Mouse (Mus musculus) activated CD4-positive, CD25-positive, alpha-beta regulatory T cell, adult 4 months (primary cell): Measurements from ENCODE around the gene Fam111a. TPM values are rescaled to one million over a fixed set of nuclear protein-coding genes. Genes with fewer than 3 reads are reported as not detected.

Source experiments
- ATAC-seq: one replicate; pipeline ENCODE4 v1.8.0; 2017
- polyA plus RNA-seq, 2 experiments: library from polyadenylated mRNA; unstranded; fragments of 100-300 nt; shearing (Covaris generic); gene quantifications; one replicate each; pipeline ENCODE4 v1.2.1; 2017

Fam111a gene
- polyA plus RNA-seq, 2 experiments from 2014 or later = 41.0 to 41.8 TPM

DNA sequence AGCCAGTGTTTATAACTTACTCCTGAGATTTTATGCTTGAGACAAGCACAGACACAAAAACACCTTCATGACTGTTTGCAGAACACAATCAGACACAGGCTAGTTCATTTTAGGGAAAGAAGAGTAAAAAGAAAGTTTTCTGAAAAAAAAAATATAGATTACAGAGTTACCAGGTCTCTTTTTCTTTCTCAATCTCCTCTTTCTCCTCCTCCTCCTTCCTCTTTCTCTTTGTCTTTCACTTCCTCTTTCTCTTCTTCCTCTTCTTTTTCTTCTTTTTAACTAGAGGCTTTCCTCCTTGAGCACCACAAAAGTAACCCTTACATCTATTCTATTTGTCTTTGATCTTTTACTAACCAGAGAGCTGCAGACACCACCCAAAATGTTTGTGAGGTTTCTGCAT, 18.7 kb downstream of the Fam111a start:
- no peak for ATAC-seq

DNA sequence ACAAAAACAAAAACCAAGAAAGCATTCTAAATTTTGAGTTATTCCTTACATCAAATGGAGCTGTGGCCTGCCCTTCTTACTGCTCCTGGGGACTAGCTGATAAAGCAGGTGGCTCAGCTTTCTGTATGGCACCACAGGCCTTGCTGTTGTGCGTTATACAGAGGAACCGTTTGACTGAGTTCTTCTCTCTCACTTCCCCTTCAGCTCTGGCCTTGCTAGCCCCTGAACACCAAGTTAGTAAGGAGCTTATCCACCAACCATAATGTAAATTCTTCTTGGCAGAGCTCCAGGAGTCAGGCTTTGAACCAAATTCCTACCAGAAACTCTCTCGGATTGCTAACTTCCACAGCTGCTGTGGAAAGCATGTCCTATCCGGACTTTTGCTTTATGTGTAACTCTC, 21.5 kb downstream of the Fam111a start:
- no peak for ATAC-seq

DNA sequence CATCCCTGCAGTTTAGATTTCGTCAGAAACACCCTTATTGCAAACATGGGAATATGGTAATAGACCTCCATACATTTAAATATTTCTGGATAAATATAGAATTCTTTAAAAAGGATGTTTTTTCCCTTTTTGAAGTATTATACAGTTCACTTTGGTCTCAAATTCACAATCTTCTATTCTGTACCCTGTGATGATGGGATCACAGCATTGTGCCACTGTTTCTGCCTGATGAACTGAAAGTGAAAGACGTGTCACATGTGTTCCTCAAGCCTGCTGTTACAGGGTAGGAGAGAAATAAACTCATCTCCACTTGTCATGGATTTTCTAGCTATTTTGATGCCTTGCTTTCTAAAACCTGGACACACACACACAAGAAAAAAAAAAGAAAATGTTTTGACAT, 25.3 kb downstream of the Fam111a start:
- peak; percentile 17 for ATAC-seq

DNA sequence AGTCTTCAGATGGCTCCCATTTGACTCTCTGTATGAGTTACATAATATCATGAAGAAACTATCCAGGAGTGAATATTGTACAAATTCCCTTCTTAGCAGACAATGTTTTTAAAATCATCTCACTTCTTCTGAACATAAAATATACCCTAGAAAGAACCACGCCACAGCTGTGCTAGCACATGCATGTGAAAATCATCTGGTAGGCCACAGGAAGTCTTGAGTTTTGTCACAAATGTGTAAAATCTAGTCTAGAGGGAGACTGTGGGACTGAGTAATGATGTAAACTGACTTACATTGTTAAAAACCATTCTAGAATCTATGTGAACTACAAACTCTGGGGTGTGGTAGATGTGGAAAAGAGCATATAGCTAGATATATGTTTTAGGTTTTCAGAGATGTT, 26.1 kb downstream of the Fam111a start:
- no peak for ATAC-seq

DNA sequence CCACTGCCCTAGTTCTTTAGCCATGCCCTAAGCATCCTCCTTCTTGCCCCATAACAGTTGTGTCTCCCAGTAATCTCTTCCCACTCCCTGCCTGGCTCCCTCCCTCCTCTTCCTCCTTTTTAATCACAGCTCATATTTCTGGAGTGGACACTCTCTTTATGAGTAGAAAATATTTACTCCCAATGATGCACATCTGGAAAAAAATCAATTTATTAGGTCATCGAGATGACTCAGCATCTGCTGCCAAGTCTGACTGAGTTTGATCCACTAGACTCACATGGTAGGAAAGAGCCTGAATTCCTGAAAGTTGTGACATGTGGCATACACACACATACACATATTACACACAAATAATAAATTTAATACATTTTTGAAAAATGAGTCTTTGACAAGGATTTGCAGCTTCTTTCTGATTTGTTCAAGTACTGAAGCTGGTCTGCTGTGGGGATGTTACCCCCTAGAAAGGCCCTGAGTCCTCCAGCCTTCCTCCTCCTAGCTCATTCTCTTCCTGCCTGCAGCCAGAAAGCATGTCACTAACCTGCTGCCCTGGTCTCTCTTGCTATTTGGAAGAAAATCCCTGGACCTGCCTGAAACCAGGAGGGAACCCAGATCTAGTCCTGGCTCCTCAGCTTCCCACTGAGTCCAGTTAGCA, 27.2 kb downstream of the Fam111a start:
- no peak for ATAC-seq

DNA sequence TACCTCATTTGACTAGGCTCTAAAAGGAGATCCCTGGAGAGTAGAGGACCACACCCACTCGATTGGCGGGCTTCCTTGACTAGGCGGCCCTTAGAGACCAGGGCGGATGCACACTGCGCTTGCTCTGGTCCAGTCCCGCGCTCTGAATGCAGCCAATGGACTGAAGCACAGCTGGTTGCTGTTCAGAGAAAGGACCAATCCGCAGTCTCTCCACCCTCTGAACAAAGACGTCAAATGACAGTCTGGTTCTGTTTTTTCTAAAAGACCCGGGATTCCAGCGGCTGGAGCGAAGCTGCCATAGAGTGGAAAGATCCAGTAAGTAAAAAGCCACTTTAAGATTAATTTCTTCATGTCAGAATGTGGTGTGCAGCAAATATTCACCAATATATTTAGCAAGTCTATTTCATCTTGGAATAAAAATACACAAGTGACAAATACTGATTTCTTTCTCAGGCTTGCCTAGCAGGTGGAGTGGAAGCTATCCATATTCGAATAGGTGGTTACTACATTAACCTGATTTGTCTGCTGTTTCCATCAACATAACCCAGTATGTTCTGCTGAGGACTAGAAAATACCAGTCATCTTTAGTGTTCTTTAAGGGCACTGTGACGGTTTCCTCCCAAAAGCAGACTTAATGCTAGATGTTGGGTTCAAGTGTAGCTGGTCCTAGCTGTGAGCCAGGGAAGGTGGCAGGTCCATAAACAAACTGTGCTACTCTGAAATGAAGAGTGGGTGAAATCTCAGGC, 27.9 kb downstream of the Fam111a start:
- ATAC-seq = peak; percentile 95

DNA sequence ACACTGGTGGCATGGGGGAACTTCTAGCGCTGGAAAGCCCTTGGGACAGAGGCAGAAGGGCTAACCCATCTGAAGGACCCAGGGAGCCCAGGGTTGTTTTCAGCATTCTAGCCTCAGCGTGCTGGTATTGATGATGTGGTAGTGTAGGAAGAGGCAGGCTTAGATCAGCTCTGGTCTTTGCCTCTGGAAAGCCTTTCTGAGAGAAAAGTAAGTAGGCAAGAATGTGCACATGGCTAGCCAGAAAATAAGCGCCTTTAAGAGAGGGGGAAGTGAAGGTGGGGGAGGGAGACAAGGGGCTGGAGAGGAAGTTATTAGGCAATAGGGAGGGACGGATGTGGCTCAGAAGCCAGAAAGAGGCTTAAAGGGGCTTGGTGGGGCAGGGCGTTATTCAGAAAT, 28.5 kb downstream of the Fam111a start:
- ATAC-seq = peak; percentile 41

DNA sequence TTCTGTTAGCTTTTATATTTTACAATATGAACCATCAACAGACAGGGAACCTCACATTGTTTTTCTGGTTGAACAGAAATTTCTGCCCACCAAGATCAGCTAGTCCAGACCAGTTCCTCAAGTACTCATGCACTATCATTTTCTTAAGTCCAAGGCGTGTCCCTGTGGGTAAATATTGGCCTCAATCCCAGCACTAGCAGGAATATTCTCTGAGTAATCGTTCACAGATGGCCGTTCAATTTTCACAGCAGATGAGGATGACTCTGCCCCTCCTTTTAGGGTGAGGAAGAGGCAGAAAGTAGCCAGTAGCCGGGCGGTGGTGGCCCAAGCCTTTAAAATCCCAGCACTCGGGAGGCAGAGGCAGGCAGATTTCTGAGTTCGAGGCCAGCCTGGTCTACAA, 29.6 kb downstream of the Fam111a start:
- no peak for ATAC-seq

DNA sequence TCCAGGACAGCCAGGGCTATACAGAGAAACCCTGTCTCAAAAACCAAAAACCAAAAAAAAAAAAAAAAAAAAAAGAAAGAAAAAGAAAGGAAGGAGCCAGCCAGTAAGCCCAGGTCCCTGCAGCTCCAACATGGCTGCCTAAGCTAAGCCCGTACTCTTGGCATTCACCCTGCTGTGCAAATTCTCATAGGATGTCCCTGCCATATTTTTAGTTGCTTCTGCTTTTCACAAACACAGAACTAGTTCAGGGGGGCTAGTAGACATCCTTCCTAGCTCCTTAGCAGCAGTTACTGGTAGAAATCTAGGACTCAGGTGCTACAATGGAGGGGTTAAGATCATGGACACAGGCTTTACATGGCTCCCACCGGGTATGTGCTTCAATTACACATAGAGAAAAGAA, 30.0 kb downstream of the Fam111a start:
- no peak for ATAC-seq

DNA sequence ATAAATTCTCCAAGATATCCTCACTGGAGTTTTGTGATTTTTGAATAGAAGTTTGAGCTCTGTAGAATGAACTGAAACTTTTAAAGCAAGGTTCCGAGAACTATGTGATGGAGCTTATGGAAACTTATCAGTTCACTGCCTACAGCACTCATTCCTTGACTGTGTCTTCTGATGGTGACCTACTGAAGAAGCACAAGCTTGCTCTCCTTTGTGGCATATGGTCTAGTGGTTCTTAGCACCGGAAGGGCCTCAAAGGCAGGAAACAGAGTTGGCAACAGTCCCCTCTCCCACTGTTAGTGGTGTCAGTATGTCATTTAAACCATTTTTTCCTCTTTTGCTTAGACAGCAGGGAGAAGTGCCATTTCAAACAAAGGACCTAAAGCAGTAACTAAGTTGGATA, 31.1 kb downstream of the Fam111a start:
- no peak for ATAC-seq

DNA sequence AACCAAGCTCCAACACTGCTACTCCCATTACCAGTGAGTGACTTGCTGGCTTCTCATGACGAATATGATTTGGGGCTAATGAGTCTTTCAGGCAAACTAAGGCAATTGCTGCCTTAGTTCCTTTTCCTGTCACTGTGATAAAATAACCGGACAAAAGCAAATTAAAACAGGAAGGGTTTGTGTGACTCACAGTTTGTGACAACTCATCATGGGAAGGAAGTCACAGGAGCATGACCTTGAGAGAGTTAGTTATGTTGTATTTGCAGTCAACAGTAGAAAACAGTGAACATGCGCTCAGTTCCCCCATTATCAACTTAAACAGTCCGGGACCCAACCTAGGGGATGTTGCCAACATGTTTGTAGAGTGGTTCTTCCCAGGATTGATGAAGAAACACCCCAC, 39.8 kb downstream of the Fam111a start:
- no peak for ATAC-seq

DNA sequence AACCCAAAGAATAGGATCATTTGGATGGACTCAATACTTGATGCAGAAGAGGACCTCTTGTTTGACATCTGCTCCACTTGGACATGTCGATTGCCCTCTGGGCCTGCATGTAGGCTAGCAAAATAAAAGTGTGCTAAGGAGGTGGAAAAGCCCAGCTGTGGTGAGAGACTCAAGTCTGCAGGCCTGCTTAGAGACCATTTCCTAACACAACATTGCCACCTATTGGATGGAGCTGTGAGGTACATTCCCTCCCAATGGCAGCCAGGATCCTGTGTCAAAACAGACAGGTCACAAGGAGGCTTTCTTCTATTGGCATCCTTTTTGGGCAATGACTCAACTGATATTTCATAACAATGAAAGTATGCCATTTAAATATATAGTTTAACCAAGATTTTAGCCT, 46.4 kb downstream of the Fam111a start:
- peak; percentile 63 for ATAC-seq

DNA sequence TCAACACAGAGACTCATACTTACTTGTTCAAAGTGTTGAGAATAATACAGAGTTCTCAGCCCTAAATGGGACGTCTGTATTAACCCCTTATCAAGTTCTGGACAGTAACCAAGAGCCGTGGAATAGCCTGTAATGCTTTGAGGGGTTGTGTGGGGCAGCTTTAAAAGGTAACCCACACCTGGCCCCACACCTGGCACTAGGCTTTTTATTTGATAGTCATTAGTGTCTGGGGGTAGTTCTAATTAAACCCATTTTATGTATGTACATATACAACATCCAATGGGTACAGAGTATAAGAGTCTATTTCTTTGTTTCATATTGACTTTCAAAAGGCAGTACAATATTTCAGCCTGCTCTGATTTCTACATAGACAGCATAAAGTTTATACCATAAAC, 49.6 kb downstream of the Fam111a start:
- ATAC-seq = no peak

DNA sequence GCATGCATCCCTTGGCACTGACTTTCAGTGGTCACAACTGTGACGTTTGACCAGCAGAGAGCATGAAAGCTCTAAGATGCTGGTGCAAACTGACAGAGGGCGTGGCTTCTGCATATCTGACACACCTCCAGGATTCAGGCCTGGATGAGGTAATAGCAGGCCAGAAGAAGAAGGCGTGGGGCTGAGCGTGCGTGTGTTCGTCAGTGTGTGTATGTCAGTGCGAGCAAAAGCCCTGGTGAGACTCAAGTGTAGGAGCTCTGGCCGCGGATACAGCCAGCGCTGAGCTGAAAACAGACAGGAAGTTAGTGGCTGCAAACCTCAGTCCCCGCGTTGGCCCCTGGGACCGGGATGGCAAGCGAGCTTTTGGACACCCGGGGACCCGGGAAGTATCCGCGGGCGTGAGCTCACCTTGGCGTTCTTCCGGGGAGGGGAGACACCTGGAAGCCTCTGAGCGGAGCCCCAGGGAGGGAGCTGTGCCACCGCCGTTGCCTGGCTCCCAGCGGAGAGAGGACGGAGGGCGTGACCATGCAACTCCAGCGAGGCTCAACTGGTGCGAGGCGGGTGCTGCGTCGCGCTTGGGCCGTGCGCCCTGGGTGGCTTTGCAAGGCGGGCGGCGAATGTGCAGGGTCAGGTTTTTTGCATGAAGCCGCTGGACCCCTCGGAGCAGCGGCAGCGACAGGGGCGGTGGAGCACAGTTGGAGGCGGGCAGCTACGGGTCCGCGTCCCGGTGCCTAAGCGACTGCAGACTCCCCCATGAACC, 50.2 kb downstream of the Fam111a start:
- ATAC-seq = peak; percentile 72

DNA sequence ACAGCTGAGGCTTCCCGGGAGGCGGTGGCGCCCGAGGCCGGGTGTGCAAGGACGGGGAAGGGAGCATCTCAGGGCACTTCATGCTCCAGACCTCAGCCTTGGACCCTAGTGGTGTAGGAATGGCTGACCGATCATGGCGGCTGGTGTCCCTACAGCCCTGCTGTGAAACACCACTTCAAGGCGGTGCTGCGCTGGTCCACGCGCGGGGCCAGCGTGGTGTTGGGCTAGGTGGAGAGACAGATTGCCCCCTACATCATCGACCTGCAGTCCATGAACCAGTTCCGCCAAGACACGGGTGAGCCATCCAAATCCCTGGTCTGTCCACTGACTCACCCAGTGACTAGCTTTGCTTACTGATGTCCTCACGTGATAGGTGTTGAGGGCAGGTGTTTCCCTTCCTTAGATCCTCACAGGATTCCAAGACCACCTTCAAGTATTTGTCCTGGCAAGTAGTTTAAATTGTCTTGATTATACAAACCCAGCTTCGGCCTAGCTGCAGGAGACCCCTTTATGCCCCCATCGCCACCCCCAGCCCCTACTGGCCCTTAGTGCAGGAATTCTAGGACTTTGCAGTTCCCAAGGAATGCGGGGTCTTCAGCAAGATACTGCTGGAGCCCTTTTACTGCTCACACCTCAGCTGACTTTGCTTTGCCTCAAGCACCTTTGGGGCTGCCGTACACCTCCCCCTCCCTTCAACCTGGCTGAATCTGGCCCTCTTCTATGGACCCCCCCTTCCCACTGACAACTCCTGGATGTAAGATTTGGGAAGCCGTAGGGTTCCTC, 50.9 kb downstream of the Fam111a start:
- ATAC-seq = no peak

DNA sequence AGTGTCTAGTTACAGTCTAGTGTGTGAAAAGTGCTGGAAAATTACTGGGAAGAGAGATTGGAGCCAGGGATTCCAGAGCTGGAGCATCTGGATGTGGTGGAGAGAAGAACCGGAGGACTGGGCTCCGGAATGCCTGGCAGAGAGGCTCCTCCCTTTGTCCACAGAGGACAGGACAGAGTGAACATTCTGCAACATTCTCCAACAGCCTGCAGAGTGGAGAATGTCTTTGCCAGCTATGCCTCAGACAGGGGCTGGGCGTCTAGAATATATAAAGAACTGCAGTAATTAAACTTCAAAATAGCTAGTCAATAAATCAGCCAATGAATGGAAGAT, 51.5 kb downstream of the Fam111a start:
- ATAC-seq = no peak

DNA sequence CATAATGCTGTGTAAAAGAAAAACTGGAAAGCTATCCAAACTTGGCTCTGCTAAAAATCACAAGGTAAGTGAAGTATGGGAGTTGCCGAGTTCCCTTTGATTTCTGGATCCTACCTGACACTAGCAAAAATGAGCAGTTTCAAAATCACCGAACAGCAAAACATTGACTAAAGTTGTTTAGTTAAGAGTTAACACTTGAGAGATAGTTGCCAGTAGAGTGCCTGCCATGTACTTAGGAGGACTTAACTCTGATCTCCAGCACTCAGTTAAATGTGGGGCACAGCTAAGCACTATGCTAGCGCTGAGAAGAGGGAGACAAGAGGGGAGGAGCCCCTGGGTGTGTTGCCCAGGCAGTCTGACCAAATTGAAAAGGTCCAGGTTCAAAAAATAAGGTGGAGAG, 53.1 kb downstream of the Fam111a start:
- no peak for ATAC-seq

DNA sequence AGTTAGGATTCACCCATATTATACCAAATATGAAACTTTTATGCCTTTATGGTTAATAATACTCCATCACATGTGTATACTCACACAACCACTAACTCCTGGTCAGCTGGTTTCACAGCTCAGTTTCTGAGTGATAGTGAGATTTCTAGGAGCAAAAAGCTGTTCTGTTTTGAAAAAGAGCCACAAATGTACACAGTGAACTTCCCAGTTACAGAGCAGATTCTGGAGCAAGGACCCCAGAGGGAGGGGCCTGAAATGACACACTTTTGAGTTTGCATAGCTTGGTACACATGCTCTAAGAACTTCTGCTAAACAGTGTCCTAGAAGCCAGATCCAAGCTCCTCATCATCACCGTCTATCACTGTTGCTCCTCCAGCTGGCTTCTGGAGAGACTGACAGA, 54.1 kb downstream of the Fam111a start, which contains the start of gene Gm4952:
Gene Gm4952 (plus strand): TSS at position 301 of the 400 bp plus-strand sequence.
- ATAC-seq = no peak

DNA sequence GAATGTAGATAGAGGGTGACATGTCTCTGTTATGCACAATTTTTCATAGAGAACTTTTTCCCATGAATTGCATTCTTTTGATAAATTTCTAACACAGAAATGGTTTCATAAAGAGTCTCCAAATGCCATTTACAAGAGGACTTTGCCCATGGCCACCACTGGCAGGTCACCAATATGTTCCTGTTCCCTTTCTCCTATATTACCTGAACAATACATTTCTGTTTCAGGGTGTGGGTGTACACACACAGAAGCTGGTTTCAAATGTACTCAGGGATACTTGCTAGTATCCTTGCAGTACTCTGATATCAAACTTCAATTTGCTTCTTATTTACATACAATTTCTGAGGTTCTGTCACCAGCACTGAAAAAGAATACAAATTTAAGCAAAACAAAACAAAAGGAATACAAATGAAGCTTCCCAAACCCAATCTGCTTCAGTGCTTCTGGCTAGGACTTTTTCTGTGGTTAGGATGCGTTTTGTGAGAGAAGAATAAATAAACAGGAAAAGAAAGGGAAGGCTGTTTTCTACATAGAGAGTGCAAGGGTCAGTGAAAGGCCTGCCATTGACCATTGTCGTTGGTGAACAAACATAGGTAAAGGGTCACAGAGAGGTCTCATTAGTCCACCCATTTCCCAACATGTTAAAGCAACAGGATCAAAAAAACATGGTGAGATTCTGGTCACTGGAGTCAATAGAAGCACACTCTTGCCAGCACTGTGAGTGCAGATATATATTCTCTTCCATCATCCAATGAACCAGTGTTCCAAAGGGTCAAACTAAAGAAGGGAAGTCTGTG, 55.3 kb downstream of the Fam111a start:
- ATAC-seq = no peak

DNA sequence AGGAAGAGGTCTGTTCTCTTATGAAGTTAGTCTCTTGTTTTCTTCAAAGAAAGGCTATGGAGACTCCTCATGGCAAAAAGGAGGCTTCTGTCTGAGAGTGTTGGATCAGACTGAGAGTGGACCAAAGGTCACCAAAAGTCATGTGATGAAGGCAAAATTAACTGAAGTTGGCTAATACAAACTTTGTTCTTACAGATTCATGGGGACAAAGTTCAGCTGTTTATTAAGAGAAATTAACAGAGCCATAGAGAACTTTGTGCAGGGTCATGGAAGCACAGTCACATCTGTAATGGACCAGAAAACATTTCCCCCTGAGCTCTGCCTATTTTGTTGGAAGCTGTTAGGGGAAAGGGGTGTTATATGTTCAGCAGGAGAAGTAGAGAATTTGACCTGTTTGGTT, 62.8 kb downstream of the Fam111a start:
- no peak for ATAC-seq

DNA sequence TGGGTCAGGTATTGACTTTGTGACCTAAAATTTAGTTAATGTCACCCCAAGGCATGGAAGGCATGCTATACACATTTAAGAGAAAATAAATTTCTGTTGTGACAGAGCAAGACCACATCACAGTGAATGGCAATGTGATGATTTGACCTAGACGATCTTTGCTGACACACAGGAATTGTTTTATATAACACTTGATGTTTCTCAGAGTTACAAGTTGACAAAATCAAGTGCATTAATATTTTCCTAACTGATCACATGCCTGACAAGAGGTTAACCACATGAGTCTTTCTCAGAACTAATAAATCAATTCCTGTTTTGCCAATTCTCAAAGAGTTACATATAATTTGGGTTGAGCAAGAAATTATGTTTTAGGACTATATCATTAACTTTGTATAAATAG, 68.1 kb downstream of the Fam111a start:
- no peak for ATAC-seq

DNA sequence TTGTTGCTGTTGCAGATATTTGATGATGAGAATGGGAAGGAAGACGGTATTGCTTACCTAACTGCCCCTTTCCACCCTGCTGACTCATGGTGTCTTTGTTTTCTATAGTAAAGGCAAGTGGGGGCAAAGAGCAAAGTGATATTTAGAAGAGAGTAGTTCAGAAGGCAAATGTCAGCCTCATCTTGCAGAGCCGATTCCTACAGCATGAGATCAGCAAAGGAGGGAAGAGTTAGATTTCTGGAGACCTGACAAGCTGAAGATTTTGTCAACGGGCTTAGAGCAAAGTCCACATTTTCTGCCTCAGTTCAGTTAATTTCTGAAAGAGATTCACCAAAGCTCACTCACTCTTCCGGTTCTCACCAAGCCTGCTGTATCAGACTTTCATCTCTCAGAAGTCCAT, 87.6 kb downstream of the Fam111a start, which contains the start of gene Glyat:
Gene Glyat (plus strand): TSS at position 133 of the 400 bp plus-strand sequence.
- no peak for ATAC-seq
